Mouse (Mus musculus): ENCODE data around the gene Lats1.
"Not testable (repeated sequence)": the region's sequence is repeated elsewhere in the genome, so short reads cannot be mapped to it uniquely, and the experiment has no call there.

Lats1 gene

GRCm38 (mm10) chr10:7726501-7726812 is 45.4 kb downstream of the Lats1 start:
- DNase-seq (ENCODE audit: low read depth, low spot score): no peak

GRCm38 (mm10) chr10:7727011-7727410 is 46.0 kb downstream of the Lats1 start:
- no peak for DNase-seq (ENCODE audit: low read depth, low spot score)

- DNase-seq (ENCODE audit: low read depth, low spot score): no peak
These were observed 50.6 kb downstream of the Lats1 start for GRCm38 (mm10) chr10:7731582-7731981.

GRCm38 (mm10) chr10:7737122-7737521 is 56.1 kb downstream of the Lats1 start:
- DNase-seq (ENCODE audit: low read depth, low spot score): no peak

GRCm38 (mm10) chr10:7737914-7738313 is 56.9 kb downstream of the Lats1 start:
- DNase-seq (ENCODE audit: low read depth, low spot score): no peak

- not testable (repeated sequence) for DNase-seq (ENCODE audit: low read depth, low spot score)
These were observed 64.5 kb downstream of the Lats1 start for GRCm38 (mm10) chr10:7745528-7745927.

- no peak for DNase-seq (ENCODE audit: low read depth, low spot score)
These were observed 67.7 kb downstream of the Lats1 start for GRCm38 (mm10) chr10:7748752-7749151.

- no peak for DNase-seq (ENCODE audit: low read depth, low spot score)
These were observed 76.5 kb downstream of the Lats1 start for GRCm38 (mm10) chr10:7757544-7757943.

Data from brain, adult 2 months (tissue).